Mouse (Mus musculus) limb, embryonic 14.5 days (tissue): ENCODE measurements around the gene Renbp. TPM values are rescaled to one million over a fixed set of nuclear protein-coding genes. Genes with fewer than 3 reads are reported as not detected.

ENCODE experiments used
- ATAC-seq: fragments of 200-750 bp; cut with Nextera tagmentation; 2 replicates; pipeline ENCODE4 v1.8.0; 2017; ENCODE audit warnings: low read depth, moderate number of reproducible peaks, moderate TSS enrichment; ENCODE audit not compliant: low FRiP score
- DNase-seq: peaks from one replicate; pipeline ENCODE4 v3.0.0-alpha.2; 2015; ENCODE audit warnings: low spot score
- H3K27ac ChIP-seq: fragments of 300-500 bp; sonication (generic); replicated peaks from 2 replicates; pipeline ENCODE4 v1.5.1; 2014; ENCODE audit warnings: low read depth, mild to moderate bottlenecking, low read length, moderate library complexity, mixed read lengths
- H3K27me3 ChIP-seq: fragments of 300-500 bp; sonication (generic); 2 replicates; pipeline ENCODE4 v1.6.1; 2014; ENCODE audit warnings: low read length, mixed read lengths; ENCODE audit not compliant: control insufficient read depth, insufficient read depth
- H3K36me3 ChIP-seq: fragments of 300-500 bp; sonication (generic); 2 replicates; pipeline ENCODE4 v1.6.1; 2014; ENCODE audit warnings: mild to moderate bottlenecking, low read length, moderate library complexity, mixed read lengths; ENCODE audit not compliant: control insufficient read depth, insufficient read depth
- H3K4me1 ChIP-seq: fragments of 300-500 bp; sonication (generic); 2 replicates; pipeline ENCODE4 v1.6.1; 2014; ENCODE audit warnings: antibody characterized with exemption, low read length, mixed read lengths; ENCODE audit not compliant: control insufficient read depth, insufficient read depth
- H3K4me2 ChIP-seq: fragments of 300-500 bp; sonication (generic); replicated peaks from 2 replicates; pipeline ENCODE4 v1.6.1; 2014; ENCODE audit warnings: low read depth, mild to moderate bottlenecking, low read length, moderate library complexity; ENCODE audit not compliant: severe bottlenecking
- H3K4me3 ChIP-seq: fragments of 300-500 bp; sonication (generic); replicated peaks from 2 replicates; pipeline ENCODE4 v1.5.1; 2014; ENCODE audit warnings: low read length
- H3K9ac ChIP-seq: fragments of 300-500 bp; sonication (generic); 2 replicates; pipeline ENCODE4 v1.6.1; 2014; ENCODE audit warnings: mild to moderate bottlenecking, low read depth, low read length, moderate library complexity; ENCODE audit not compliant: severe bottlenecking
- H3K9me3 ChIP-seq: fragments of 300-500 bp; sonication (generic); 2 replicates; pipeline ENCODE4 v1.6.1; 2016; ENCODE audit warnings: low read length; ENCODE audit not compliant: control insufficient read depth
- POLR2A ChIP-seq: fragments of 200-500 bp; IDR thresholded peaks from 2 replicates; pipeline ENCODE4 v1.8.0; 2012; ENCODE audit warnings: inconsistent platforms, mild to moderate bottlenecking, moderate library complexity, borderline replicate concordance; ENCODE audit not compliant: insufficient read depth, insufficient read length; ENCODE audit errors: extremely low read depth
- WGBS: fragments of 180-500 bp; shearing (Covaris S2); extraction: QIAGEN DNeasy Blood & Tissue Kit; methylation state at CpG from one replicate; pipeline ENCODE4 v1.1.7; 2014; 5-methylcytosine and 5-hydroxymethylcytosine counted together
- polyA plus RNA-seq, 2 experiments: library from polyadenylated mRNA; depleted of rRNA in 1 of 2; stranded (reverse) in 1 of 2; unstranded in 1 of 2; fragments of >200 nt; fragmentation: Nextera tagmentation in 1 of 2; extraction: Ambion mirVana in 1 of 2; gene quantifications; 2 replicates each; pipeline versions ENCODE4 v1.2.1 to v1.2.3; 2012 to 2014

The Renbp gene
- polyA plus RNA-seq, 2 experiments: 33.7 to 39.3 TPM

DNA sequence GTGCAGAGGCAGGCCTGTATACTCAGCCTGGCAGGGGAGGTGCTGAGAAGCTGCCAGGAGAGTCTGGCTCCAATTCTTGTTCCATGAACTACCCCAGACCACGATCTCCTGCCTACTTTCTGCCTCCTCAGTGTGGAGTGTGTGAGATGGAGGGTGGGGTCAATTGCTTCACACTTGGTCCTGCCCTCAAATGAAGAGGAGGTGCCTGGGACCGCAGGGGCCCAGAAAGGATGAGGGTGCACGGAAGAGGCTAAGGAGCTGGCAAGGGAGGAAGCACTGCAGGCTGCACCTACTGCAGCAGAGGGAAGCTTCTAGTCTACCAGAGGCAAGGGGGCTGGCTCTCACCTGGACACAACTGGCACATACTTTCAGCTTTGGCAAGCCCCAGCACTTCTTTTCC is 33.7 kb upstream of the Renbp start:
- DNase-seq (no peak), ATAC-seq (no peak)
- Histone ChIP-seq H3K36me3 (peaks cover 6% of the 10 kb centered on the region), H3K9ac (peak overlapping the region; percentile 41), H3K4me3 (peak overlapping the region; percentile 62), H3K27me3 (no peaks in the 10 kb centered on the region), H3K4me1 (peaks cover 6% of the 10 kb centered on the region), H3K4me2 (peak overlapping the region; percentile 64), H3K27ac (no peak overlapping the region), H3K9me3 (no peaks in the 10 kb centered on the region)
- no peak for TF ChIP-seq POLR2A
- 32% methylated on average over 3 of the region's 3 CpGs for WGBS

DNA sequence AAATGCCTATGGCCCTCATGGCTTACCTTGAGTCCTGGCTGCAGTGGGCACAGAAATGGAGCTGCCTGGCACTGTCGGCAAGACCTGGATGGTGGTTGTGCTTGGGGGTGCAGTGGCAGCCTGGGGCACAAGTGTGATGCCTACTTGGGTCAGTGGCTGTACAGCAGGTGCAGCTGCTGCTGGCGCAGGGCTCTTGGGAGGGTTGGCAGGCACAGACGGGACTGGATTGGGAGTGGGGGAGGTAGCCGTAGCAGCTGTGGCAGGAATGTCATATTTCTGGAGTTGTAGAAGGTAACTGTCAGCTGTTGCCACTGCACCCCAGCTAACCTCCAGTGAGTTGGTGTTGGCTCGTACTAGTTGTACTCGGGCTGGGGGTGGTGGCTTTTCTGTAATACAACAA is 24.3 kb upstream of the Renbp start:
- Histone ChIP-seq H3K4me1 (no peaks in the 10 kb centered on the region), H3K36me3 (peaks cover 86% of the 10 kb centered on the region), H3K27ac (no peak overlapping the region), H3K4me2 (no peak overlapping the region), H3K9me3 (no peaks in the 10 kb centered on the region), H3K27me3 (no peaks in the 10 kb centered on the region), H3K9ac (no peak overlapping the region), H3K4me3 (no peak overlapping the region)
- ATAC-seq: no peak
- TF ChIP-seq POLR2A: no peak
- DNase-seq: no peak
- 73% methylated on average over 6 of the region's 6 CpGs for WGBS

DNA sequence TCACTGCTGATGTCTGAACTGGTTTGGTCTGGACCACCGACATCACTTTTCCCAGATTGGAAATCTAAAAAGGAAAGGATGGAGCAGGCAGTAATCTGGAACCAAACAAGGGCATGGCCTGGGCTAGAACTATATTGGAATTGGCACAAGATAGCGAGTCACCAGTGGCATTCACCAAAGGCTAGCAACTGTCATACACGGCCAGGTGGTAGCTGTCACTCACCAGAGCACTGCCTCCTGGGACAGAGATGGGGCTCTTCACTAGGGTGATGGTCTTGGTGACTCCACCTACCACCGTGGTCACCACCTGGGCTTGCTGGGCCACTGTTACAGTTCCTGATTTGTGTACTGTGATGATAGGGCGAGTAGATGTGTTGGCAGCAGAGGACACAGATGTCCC is 22.0 kb upstream of the Renbp start:
- Histone ChIP-seq H3K4me3 (no peak overlapping the region), H3K27me3 (no peaks in the 10 kb centered on the region), H3K36me3 (peaks cover 89% of the 10 kb centered on the region), H3K4me2 (no peak overlapping the region), H3K9ac (no peak overlapping the region), H3K9me3 (no peaks in the 10 kb centered on the region), H3K27ac (no peak overlapping the region), H3K4me1 (no peaks in the 10 kb centered on the region)
- DNase-seq: no peak
- no peak for ATAC-seq
- no peak for TF ChIP-seq POLR2A
- 87% methylated on average over 5 of the region's 5 CpGs for WGBS

DNA sequence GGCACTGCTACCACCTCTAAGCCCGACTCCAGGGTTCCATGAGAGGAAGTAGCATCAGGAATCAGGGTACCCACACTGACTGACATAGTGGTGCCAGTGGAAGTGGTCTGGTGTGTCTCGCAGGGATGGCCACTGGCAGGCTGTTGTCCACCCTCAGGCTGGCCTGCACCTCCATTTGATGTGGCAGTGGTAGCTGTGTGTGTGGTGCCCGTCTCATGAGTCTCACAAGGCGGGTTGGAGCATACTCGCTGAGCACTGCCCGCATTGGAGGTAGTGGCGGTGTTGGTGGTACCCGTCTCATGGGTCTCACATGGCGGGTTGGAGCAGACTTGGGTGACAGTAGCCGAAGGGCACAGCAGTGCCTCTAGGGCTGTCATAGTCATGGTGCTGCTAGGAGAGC is 18.7 kb upstream of the Renbp start:
- no peak for TF ChIP-seq POLR2A
- H3K4me1 ChIP-seq: no peaks in the 10 kb centered on the region
- no peak overlapping the region for H3K9ac ChIP-seq
- ATAC-seq (no peak), DNase-seq (no peak)
- H3K9me3 ChIP-seq: no peaks in the 10 kb centered on the region
- H3K27ac ChIP-seq: no peak overlapping the region
- 96% methylated on average over 10 of the region's 10 CpGs for WGBS
- H3K4me2 ChIP-seq: no peak overlapping the region
- H3K36me3 ChIP-seq: peaks cover 96% of the 10 kb centered on the region
- H3K27me3 ChIP-seq: no peaks in the 10 kb centered on the region
- H3K4me3 ChIP-seq: no peak overlapping the region

DNA sequence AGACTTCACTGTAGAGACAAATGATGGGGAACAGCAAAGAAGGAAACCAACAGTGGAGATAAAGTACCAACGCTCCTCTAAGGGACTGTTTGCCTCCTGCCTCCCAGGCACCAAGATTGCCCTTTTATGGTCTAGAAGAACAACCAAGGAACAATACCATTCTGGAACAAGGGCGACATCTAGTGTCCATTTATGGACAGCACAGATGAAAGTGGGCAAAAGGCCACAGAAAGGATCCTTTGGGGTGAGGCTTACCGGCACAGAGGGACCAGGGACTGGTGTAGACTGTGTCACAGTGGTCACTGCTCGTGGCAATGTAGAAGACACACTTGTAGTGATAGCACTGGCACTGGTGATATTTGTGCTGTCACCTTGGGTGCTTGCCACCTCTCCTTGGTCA is 18.0 kb upstream of the Renbp start:
- no peak for TF ChIP-seq POLR2A
- Histone ChIP-seq H3K4me1 (no peaks in the 10 kb centered on the region), H3K36me3 (peaks cover 97% of the 10 kb centered on the region), H3K9me3 (no peaks in the 10 kb centered on the region), H3K4me3 (no peak overlapping the region), H3K9ac (no peak overlapping the region), H3K27me3 (no peaks in the 10 kb centered on the region), H3K4me2 (no peak overlapping the region), H3K27ac (no peak overlapping the region)
- no peak for ATAC-seq
- WGBS: 35% methylated on average over 4 of the region's 4 CpGs
- DNase-seq: peak; percentile 53

DNA sequence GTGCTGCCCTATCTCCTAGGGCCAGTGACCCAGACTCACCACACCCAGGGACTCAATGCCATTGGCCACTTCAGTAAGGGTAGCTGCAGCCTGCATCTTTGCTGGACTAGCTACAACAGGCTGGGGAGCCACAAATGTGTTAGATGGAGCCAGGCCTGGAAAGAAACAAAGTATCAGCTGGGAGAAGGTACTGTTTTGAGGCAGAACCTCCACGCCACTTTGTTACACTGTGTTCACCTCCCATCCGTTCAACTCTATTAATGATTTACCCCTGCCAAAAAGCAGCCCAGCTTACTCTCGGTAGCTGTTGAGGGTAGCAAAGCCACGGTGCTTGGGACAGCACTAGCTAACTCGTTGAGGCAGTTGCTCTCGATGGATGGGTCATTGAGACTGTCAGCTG is 16.2 kb upstream of the Renbp start:
- 91% methylated on average over 6 of the region's 6 CpGs for WGBS
- DNase-seq (no peak), ATAC-seq (no peak)
- TF ChIP-seq POLR2A: no peak
- Histone ChIP-seq H3K4me3 (no peak overlapping the region), H3K36me3 (peaks cover 85% of the 10 kb centered on the region), H3K4me1 (no peaks in the 10 kb centered on the region), H3K27ac (no peak overlapping the region), H3K4me2 (no peak overlapping the region), H3K9ac (no peak overlapping the region), H3K27me3 (no peaks in the 10 kb centered on the region), H3K9me3 (no peaks in the 10 kb centered on the region)
